Mouse (Mus musculus): ENCODE measurements around the gene Olfr138.

The Olfr138 gene

GRCm38 (mm10) chr17:38260735-38261134, at the start of gene Olfr138:
Gene Olfr138, plus strand, starts transcription at chr17:38261035.
- DNase-seq, result no peak

GRCm38 (mm10) chr17:38307470-38307869, 46.6 kb downstream of the Olfr138 start, which contains the start of gene Olfr137:
Gene Olfr137, minus strand, starts transcription at chr17:38307570.
- no peak for DNase-seq
